Mouse (Mus musculus) forebrain, postnatal 0 days (tissue): ENCODE data around the gene Zfp865. TPM values are rescaled to one million over a fixed set of nuclear protein-coding genes. Genes with fewer than 3 reads are reported as not detected.

ENCODE experiments used
- ATAC-seq: fragments of 200-750 bp; cut with Nextera tagmentation; 2 replicates; pipeline ENCODE4 v1.8.0; 2017; ENCODE audit warnings: mild to moderate bottlenecking, moderate library complexity
- DNase-seq: peaks from one replicate; pipeline ENCODE4 v3.0.0-alpha.2; 2015
- H3K27ac ChIP-seq: fragments of 300-500 bp; sonication (generic); 2 replicates; pipeline ENCODE4 v1.5.1; 2014; ENCODE audit warnings: low read depth, mild to moderate bottlenecking, antibody characterized with exemption, low read length, moderate library complexity, mixed read lengths
- H3K27me3 ChIP-seq: fragments of 300-500 bp; sonication (generic); 2 replicates; pipeline ENCODE4 v1.6.1; 2014; ENCODE audit warnings: mild to moderate bottlenecking, low read length, mixed read lengths; ENCODE audit not compliant: insufficient read depth
- H3K36me3 ChIP-seq: fragments of 300-500 bp; sonication (generic); 2 replicates; pipeline ENCODE4 v1.6.1; 2014; ENCODE audit warnings: mild to moderate bottlenecking, moderate library complexity; ENCODE audit not compliant: insufficient read depth
- H3K4me1 ChIP-seq: fragments of 300-500 bp; sonication (generic); 2 replicates; pipeline ENCODE4 v1.6.1; 2014; ENCODE audit warnings: antibody characterized with exemption; ENCODE audit not compliant: insufficient read depth
- H3K4me2 ChIP-seq: fragments of 300-500 bp; sonication (generic); 2 replicates; pipeline ENCODE4 v1.6.1; 2014; ENCODE audit warnings: low read depth, mild to moderate bottlenecking, moderate library complexity
- H3K4me3 ChIP-seq: fragments of 300-500 bp; sonication (generic); 2 replicates; pipeline ENCODE4 v1.5.1; 2014; ENCODE audit warnings: low read depth, low read length, mixed read lengths
- H3K9ac ChIP-seq: fragments of 300-500 bp; sonication (generic); 2 replicates; pipeline ENCODE4 v1.6.1; 2014; ENCODE audit warnings: mild to moderate bottlenecking
- H3K9me3 ChIP-seq: fragments of 300-500 bp; sonication (generic); 2 replicates; pipeline ENCODE4 v1.6.1; 2016; ENCODE audit warnings: low read length
- CTCF ChIP-seq: sonication (generic); IDR thresholded peaks from 2 replicates; pipeline ENCODE4 v1.5.1; 2016; ENCODE audit warnings: antibody characterized with exemption, control low read depth, low read depth
- WGBS: fragments of 180-500 bp; shearing (Covaris S2); extraction: QIAGEN DNeasy Blood & Tissue Kit; methylation state at CpG from one replicate; pipeline ENCODE4 v1.1.7; 2014; 5-methylcytosine and 5-hydroxymethylcytosine counted together
- polyA plus RNA-seq: library from polyadenylated mRNA; unstranded; fragments of >200 nt; fragmentation: Nextera tagmentation; extraction: Ambion mirVana; gene quantifications from 2 replicates; pipeline ENCODE4 v1.2.1, GENCODE M21; 2015
- total RNA-seq: library from RNA; depleted of rRNA; stranded (reverse); fragments of >200 nt; gene quantifications from 2 replicates; pipeline ENCODE4 v1.2.3, GENCODE M21; 2014

The Zfp865 gene
- total and polyA plus RNA-seq, 2 experiments from 2014 or later = 5.6 to 33.3 TPM

DNA sequence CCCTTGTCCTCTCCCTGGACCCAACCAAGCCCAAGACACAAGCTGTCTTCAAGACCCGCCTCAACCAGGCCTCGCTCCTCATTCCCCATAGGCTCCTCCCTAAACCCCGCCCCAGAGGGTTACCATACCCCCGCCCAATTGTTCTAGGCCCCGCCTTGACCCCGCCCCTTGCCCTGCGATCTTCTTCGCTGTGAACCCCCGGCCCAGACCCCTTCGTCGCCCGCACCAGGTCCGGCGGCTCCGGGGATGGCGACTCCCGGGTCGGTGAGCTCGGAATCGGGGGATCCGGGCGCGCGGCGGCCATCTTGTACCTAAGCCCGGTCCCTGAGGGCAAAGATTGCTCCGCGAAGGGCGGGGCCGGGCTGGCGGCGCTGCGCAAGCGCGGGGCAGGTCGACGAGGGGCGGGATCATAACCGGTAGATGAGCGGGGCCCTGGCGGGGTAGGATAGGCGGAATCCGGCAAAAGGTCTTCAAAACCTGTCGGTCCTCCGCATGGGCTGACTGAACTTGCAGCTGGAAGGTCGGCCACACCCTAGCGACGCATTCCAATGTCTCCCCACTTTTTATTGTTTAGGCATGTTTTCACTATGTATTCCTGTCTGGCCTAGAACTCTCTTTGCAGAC is 18.0 kb downstream of the Zfp865 start, which contains the start of gene Zfp784:
Gene Zfp784, minus strand, starts transcription at position 338 of the 624 bp plus-strand sequence.
- H3K4me3 ChIP-seq = peak within 1 kb of the TSS; percentile 67
- H3K36me3 ChIP-seq = peaks cover 24% of the 10 kb centered on the region
- ATAC-seq = peak; percentile 98
- TF ChIP-seq CTCF = no peak
- H3K4me1 ChIP-seq = peaks cover 11% of the 10 kb centered on the region; the same call in 1 of the 2 replicates
- peak within 1 kb of the TSS; percentile 76 for H3K9ac ChIP-seq
- H3K27ac ChIP-seq = peak within 1 kb of the TSS; percentile 96
- H3K9me3 ChIP-seq = no peaks in the 10 kb centered on the region
- peak; percentile 93 for DNase-seq
- under 1% methylated on average over 48 of the region's 48 CpGs for WGBS
- H3K27me3 ChIP-seq = no peaks in the 10 kb centered on the region
- H3K4me2 ChIP-seq = peak within 1 kb of the TSS; percentile 57

DNA sequence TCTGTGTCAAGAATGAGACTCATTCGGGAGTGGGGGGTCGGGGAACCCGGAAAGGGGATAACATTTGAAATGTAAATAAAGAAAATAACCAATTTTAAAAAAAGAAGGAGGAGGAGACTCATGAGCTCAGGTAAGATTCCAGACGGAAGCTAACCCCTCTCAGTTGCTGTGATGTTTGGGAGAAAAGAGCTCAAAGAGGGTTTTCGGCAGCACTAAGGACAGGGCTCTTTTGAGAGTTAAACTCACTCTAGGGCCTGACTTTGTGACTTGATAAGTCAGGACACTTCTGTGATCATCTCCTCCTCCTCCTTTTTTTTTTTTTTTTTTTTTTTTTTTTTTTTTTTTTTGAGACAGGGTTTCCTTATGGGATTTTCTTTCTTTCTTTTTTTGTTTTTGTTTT is 18.8 kb downstream of the Zfp865 start:
- H3K27me3 ChIP-seq = no peaks in the 10 kb centered on the region

DNA sequence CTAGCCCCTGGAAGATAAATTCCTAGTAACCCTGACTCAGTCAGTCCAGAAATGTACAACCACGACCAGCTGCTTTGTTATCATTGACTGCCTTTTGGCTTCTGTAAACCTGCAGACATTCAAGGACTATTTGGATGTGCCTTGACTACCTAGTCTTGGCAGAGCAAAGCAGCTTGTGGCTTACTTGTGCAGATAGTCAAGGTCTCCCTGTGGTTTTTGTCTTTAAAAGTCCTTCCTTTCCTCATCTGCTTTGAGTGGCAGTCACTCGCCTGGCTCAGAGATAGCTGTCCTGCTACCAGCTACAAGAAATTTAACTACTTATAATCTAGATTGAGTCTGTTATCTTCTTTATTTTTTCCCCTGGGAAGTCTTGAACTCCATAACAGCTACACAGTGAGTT is 24.8 kb downstream of the Zfp865 start:
- no peaks in the 10 kb centered on the region for H3K9me3 ChIP-seq
- H3K9ac ChIP-seq = no peak overlapping the region
- ATAC-seq (no peak), DNase-seq (no peak)
- 86% methylated on average over 2 of the region's 2 CpGs for WGBS
- no peak overlapping the region for H3K4me3 ChIP-seq
- no peak overlapping the region for H3K4me2 ChIP-seq
- peaks cover 3% of the 10 kb centered on the region; the same call in 1 of the 2 replicates for H3K36me3 ChIP-seq
- H3K27ac ChIP-seq = no peak overlapping the region
- H3K27me3 ChIP-seq = no peaks in the 10 kb centered on the region
- no peak for TF ChIP-seq CTCF
- no peaks in the 10 kb centered on the region for H3K4me1 ChIP-seq

More for the DNA sequence above, 18.8 kb downstream of the Zfp865 start:
- no peak for TF ChIP-seq CTCF
- peak overlapping the region; percentile 67 for H3K4me3 ChIP-seq
- no peak for DNase-seq
- ATAC-seq = no peak
- peak overlapping the region; percentile 57 for H3K4me2 ChIP-seq
- no peaks in the 10 kb centered on the region for H3K9me3 ChIP-seq
- WGBS = 31% methylated on average over 5 of the region's 5 CpGs
- peaks cover 17% of the 10 kb centered on the region for H3K36me3 ChIP-seq
- H3K9ac ChIP-seq = peak overlapping the region; percentile 76
- H3K27ac ChIP-seq = no peak overlapping the region
- H3K4me1 ChIP-seq = peaks cover 11% of the 10 kb centered on the region; the same call in 1 of the 2 replicates

DNA sequence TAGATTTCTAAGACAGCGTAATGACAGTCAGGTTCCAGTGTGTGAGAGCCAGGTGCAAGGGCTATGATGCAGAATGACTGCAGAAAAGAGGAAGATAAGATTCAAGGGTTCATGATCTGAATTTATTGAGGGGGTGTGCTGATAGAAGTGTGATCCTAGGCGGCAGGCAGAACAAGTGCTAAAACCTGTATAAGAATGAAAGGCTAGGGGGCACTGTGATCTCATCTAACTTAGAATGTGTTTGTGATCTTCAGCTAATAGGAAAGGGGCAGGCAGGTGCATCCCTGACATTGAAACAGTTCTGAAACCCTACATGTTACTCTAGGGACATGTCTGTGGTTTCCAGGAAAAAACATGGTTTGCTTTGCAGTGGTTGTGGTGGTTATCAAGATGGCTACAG is 25.9 kb downstream of the Zfp865 start:
- peak; percentile 6; the same call in 1 of the 2 replicates for TF ChIP-seq CTCF
- no peaks in the 10 kb centered on the region for H3K27me3 ChIP-seq
- H3K9me3 ChIP-seq = no peaks in the 10 kb centered on the region
- H3K4me3 ChIP-seq = no peak overlapping the region
- DNase-seq (no peak), ATAC-seq (no peak)
- H3K36me3 ChIP-seq = peaks cover 3% of the 10 kb centered on the region; the same call in 1 of the 2 replicates
- H3K4me2 ChIP-seq = no peak overlapping the region
- H3K4me1 ChIP-seq = peaks cover 4% of the 10 kb centered on the region; the same call in 1 of the 2 replicates
- 65% methylated on average over 2 of the region's 2 CpGs for WGBS
- H3K27ac ChIP-seq = no peak overlapping the region
- no peak overlapping the region for H3K9ac ChIP-seq

DNA sequence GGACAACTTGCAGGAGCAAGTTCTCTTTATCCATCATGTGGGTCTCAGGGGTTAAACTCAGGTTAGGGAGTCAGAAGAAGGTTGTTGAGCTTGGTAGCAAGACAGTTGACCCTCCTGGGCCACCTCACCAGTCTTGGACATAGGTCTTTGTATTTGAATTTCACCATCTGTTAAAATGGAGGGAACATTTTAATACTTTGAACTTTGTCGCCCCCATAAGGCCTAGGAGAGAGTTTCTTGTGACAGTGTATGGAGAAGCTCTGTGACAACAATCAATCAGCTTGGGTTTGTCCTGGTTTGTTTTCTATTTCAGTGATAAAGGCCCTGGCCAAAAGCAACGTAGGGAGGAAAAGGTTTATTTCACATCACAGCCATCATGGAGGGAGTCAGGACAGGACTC is 27.1 kb downstream of the Zfp865 start:
- Histone ChIP-seq H3K4me2 (no peak overlapping the region), H3K27ac (no peak overlapping the region), H3K4me3 (no peak overlapping the region), H3K9me3 (no peaks in the 10 kb centered on the region), H3K4me1 (peaks cover 4% of the 10 kb centered on the region; the same call in 1 of the 2 replicates), H3K27me3 (no peaks in the 10 kb centered on the region), H3K36me3 (no peaks in the 10 kb centered on the region), H3K9ac (no peak overlapping the region)
- no peak for ATAC-seq
- WGBS = 30% methylated on average over 2 of the region's 2 CpGs
- peak; percentile 41 for TF ChIP-seq CTCF
- DNase-seq = peak; percentile 52

DNA sequence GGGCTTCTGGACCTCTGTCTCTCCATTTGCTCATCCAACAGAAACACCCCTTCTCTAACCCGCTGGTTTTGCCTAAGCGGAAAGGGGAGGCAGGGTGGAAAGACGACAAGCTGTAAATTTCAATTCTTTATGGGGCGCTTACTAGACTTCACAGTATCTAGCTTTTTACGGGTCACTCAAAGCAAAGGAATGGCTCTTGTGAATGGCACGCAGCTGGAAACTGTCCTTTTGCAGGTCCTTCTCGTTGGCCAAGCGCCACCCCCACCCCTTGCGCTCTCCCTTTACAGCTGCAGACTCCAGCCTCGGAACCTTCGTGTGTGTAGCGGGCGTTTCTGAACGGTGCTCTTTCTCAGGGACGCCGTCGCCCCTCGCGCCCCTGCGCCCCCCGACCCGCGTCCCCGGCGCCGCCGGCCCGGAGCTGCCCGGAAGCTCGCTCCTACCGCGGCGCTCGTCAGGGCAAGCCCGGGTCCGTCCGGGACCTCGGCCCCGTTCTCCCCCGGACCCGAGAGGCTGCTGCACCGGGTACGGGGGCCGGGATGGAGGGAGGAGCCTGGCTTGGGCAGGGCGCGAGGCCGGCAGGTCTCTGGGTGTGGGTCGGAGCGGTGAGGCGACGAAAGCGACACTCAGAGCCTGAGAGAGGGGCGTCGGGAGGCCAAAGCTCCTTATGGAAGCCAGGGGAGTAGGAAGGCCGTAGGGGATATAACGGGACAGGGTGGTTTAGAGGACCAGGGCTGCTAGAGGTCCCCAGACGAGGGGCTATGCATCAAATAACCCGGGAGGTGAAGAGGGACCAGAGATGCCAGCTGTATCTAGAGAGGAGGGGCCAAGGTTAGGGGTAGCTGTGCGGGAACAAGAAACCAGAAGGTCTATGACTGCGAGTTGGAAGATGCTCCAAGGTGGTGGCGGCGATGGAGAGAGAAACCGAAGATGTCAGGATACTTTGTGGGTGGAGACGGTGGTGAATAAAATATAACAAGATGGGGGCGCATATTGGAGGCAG is 31.3 kb downstream of the Zfp865 start, which contains the start of gene Zfp580:
Gene Zfp580, plus strand, starts transcription at position 346 of the 1,000 bp plus-strand sequence.
- under 1% methylated on average over 65 of the region's 65 CpGs for WGBS

More for the DNA sequence above, 31.3 kb downstream of the Zfp865 start, which contains the start of gene Zfp580:
- peak within 1 kb of the TSS; percentile 92 for H3K27ac ChIP-seq
- peak within 1 kb of the TSS; percentile 87 for H3K9ac ChIP-seq
- DNase-seq = peak; percentile 89
- peak; percentile 87 for ATAC-seq
- H3K27me3 ChIP-seq = peaks cover 8% of the 10 kb centered on the region
- peak within 1 kb of the TSS; percentile 86 for H3K4me2 ChIP-seq
- no peaks in the 10 kb centered on the region for H3K36me3 ChIP-seq
- no peak for TF ChIP-seq CTCF
- H3K4me1 ChIP-seq = peaks cover 29% of the 10 kb centered on the region
- peak within 1 kb of the TSS; percentile 87 for H3K4me3 ChIP-seq
- no peaks in the 10 kb centered on the region for H3K9me3 ChIP-seq
